Mouse (Mus musculus) CH12.LX (cell line): ENCODE data around the gene Prkca. TPM values are rescaled to one million over a fixed set of nuclear protein-coding genes. Genes with fewer than 3 reads are reported as not detected.

Source experiments
- DNase-seq: peaks from one replicate; pipeline ENCODE4 v3.0.0-alpha.2; 2013; ENCODE audit errors: extremely low read depth
- H3K27ac ChIP-seq: 2 replicates; pipeline ENCODE4 v1.5.1; 2012; ENCODE audit warnings: low read depth, mild to moderate bottlenecking, control low read depth, moderate library complexity; ENCODE audit not compliant: insufficient read depth
- H3K27me3 ChIP-seq: replicated peaks from 2 replicates; pipeline ENCODE3; 2012; ENCODE audit warnings: inconsistent platforms
- H3K36me3 ChIP-seq, 2 experiments: replicated peaks in 1 of 2; 2 replicates each; pipeline versions ENCODE3 to v1.6.1; 2012; ENCODE audit warnings: inconsistent platforms in 1 of 2, low read length in 1 of 2, mild to moderate bottlenecking in 1 of 2, mixed read lengths in 1 of 2, moderate library complexity in 1 of 2; ENCODE audit not compliant: control insufficient read depth in 1 of 2, insufficient read depth in 1 of 2
- H3K4me1 ChIP-seq, 2 experiments: 2 replicates each; pipeline ENCODE4 v1.6.1; 2012; ENCODE audit warnings: inconsistent platforms in 1 of 2, moderate library complexity in 1 of 2; ENCODE audit not compliant: insufficient read depth in 2 of 2, control insufficient read depth in 1 of 2
- H3K4me2 ChIP-seq: 2 replicates; pipeline ENCODE4 v1.6.1; 2012; ENCODE audit warnings: low read depth, mild to moderate bottlenecking, control low read depth; ENCODE audit not compliant: poor library complexity, insufficient read depth, severe bottlenecking
- H3K4me3 ChIP-seq, 3 experiments: fragments of 150-350 bp in 1 of 3; sonication (generic) in 1 of 3; replicated peaks in 1 of 3; 2 replicates each; pipeline versions ENCODE3 to v1.5.1; 2011 to 2012; ENCODE audit warnings: low read depth in 2 of 3, low read length in 2 of 3, mild to moderate bottlenecking in 2 of 3, moderate library complexity in 2 of 3, control low read depth in 1 of 3, improper control_type of control experiment in 1 of 3, inconsistent platforms in 1 of 3, mixed read lengths in 1 of 3; ENCODE audit not compliant: poor library complexity in 1 of 3
- H3K79me2 ChIP-seq: replicated peaks from 2 replicates; pipeline ENCODE4 v1.6.1; 2012; ENCODE audit warnings: mild to moderate bottlenecking, moderate library complexity; ENCODE audit not compliant: control insufficient read depth, poor library complexity, insufficient read depth, severe bottlenecking; ENCODE audit errors: extremely low read depth
- H3K9ac ChIP-seq: 2 replicates; pipeline ENCODE4 v1.6.1; 2012; ENCODE audit warnings: low read depth, mild to moderate bottlenecking, control low read depth, moderate library complexity; ENCODE audit not compliant: insufficient read depth
- H3K9me3 ChIP-seq: replicated peaks from 2 replicates; pipeline ENCODE3; 2012; ENCODE audit warnings: low read length, inconsistent platforms, mixed read lengths
- BHLHE40 ChIP-seq: IDR thresholded peaks from 2 replicates; pipeline ENCODE4 v1.6.1; 2011; ENCODE audit warnings: mild to moderate bottlenecking, low read depth, low read length, improper control_type of control experiment
- CHD1 ChIP-seq: IDR thresholded peaks from 2 replicates; pipeline ENCODE4 v1.6.1; 2012; ENCODE audit warnings: low read depth, low read length, improper control_type of control experiment, inconsistent platforms
- CHD2 ChIP-seq: IDR thresholded peaks from 2 replicates; pipeline ENCODE4 v1.6.1; 2011; ENCODE audit warnings: low read length, improper control_type of control experiment
- E2F4 ChIP-seq: IDR thresholded peaks from 2 replicates; pipeline ENCODE4 v1.6.1; 2011; ENCODE audit warnings: low read depth, low read length, improper control_type of control experiment; ENCODE audit not compliant: insufficient replicate concordance
- ELF1 ChIP-seq: IDR thresholded peaks from 2 replicates; pipeline ENCODE4 v1.6.1; 2014; ENCODE audit warnings: low read depth, mild to moderate bottlenecking, inconsistent platforms, low read length, improper control_type of control experiment
- EP300 ChIP-seq: IDR thresholded peaks from 2 replicates; pipeline ENCODE4 v1.6.1; 2011; ENCODE audit warnings: low read length, improper control_type of control experiment
- ETS1 ChIP-seq: conservative IDR thresholded peaks from 2 replicates; pipeline ENCODE4 v1.6.1; 2012; ENCODE audit warnings: low read depth, mild to moderate bottlenecking, inconsistent platforms, low read length, improper control_type of control experiment, moderate library complexity
- HCFC1 ChIP-seq: IDR thresholded peaks from 2 replicates; pipeline ENCODE4 v1.6.1; 2012; ENCODE audit warnings: low read depth, mild to moderate bottlenecking, inconsistent platforms, low read length, improper control_type of control experiment
- IRF4 ChIP-seq: IDR thresholded peaks from 2 replicates; pipeline ENCODE4 v1.6.1; 2014; ENCODE audit warnings: low read depth, mild to moderate bottlenecking, inconsistent platforms, low read length, improper control_type of control experiment
- JUN ChIP-seq: IDR thresholded peaks from 2 replicates; pipeline ENCODE4 v1.6.1; 2011; ENCODE audit warnings: low read depth, mild to moderate bottlenecking, low read length, improper control_type of control experiment, moderate library complexity; ENCODE audit not compliant: insufficient read depth
- JUND ChIP-seq: conservative IDR thresholded peaks from 2 replicates; pipeline ENCODE4 v1.6.1; 2011; ENCODE audit warnings: low read depth, low read length, improper control_type of control experiment
- MAFK ChIP-seq: IDR thresholded peaks from 2 replicates; pipeline ENCODE4 v1.6.1; 2011; ENCODE audit warnings: low read length, improper control_type of control experiment; ENCODE audit not compliant: insufficient replicate concordance
- MAX ChIP-seq: IDR thresholded peaks from 2 replicates; pipeline ENCODE4 v1.6.1; 2011; ENCODE audit warnings: low read length, improper control_type of control experiment
- MAZ ChIP-seq: IDR thresholded peaks from 2 replicates; pipeline ENCODE4 v1.6.1; 2012; ENCODE audit warnings: low read depth, mild to moderate bottlenecking, inconsistent platforms, low read length, improper control_type of control experiment, moderate library complexity
- MEF2A ChIP-seq: IDR thresholded peaks from 2 replicates; pipeline ENCODE4 v1.6.1; 2014; ENCODE audit warnings: low read depth, mild to moderate bottlenecking, inconsistent platforms, low read length, improper control_type of control experiment, borderline replicate concordance
- MXI1 ChIP-seq: IDR thresholded peaks from 2 replicates; pipeline ENCODE4 v1.6.1; 2011; ENCODE audit warnings: mild to moderate bottlenecking, low read depth, low read length, improper control_type of control experiment
- PAX5 ChIP-seq: IDR thresholded peaks from 2 replicates; pipeline ENCODE4 v1.6.1; 2012; ENCODE audit warnings: low read length, inconsistent platforms, mixed read lengths
- RAD21 ChIP-seq: IDR thresholded peaks from 2 replicates; pipeline ENCODE4 v1.6.1; 2011; ENCODE audit warnings: low read depth, mild to moderate bottlenecking, low read length, improper control_type of control experiment, moderate library complexity
- RCOR1 ChIP-seq: conservative IDR thresholded peaks from 2 replicates; pipeline ENCODE4 v1.6.1; 2012; ENCODE audit warnings: low read depth, mild to moderate bottlenecking, inconsistent platforms, low read length, improper control_type of control experiment
- SIN3A ChIP-seq: IDR thresholded peaks from 2 replicates; pipeline ENCODE4 v1.6.1; 2012; ENCODE audit warnings: low read length, improper control_type of control experiment, inconsistent platforms
- TCF12 ChIP-seq: IDR thresholded peaks from 2 replicates; pipeline ENCODE4 v1.6.1; 2014; ENCODE audit warnings: low read depth, mild to moderate bottlenecking, inconsistent platforms, low read length, improper control_type of control experiment
- USF1 ChIP-seq: IDR thresholded peaks from 2 replicates; pipeline ENCODE4 v1.6.1; 2014; ENCODE audit warnings: low read depth, mild to moderate bottlenecking, inconsistent platforms, low read length, improper control_type of control experiment
- ZC3H11A ChIP-seq: IDR thresholded peaks from 2 replicates; pipeline ENCODE4 v1.6.1; 2012; ENCODE audit warnings: low read depth, mild to moderate bottlenecking, inconsistent platforms, low read length, improper control_type of control experiment
- ZKSCAN1 ChIP-seq: IDR thresholded peaks from 2 replicates; pipeline ENCODE4 v1.6.1; 2012; ENCODE audit warnings: low read depth, inconsistent platforms, low read length, improper control_type of control experiment, borderline replicate concordance
- ZNF384 ChIP-seq: IDR thresholded peaks from 2 replicates; pipeline ENCODE4 v1.6.1; 2012; ENCODE audit warnings: low read depth, low read length, improper control_type of control experiment, inconsistent platforms
- dilution Hi-C: fragments of 300-500 bp; cut with MboI; formaldehyde crosslinking; loops from 2 replicates; pipeline ENCODE4 v1.14.3; 2020; ENCODE audit warnings: low sequenced_read_pairs; ENCODE audit not compliant: extremely low pct_unique_long_range_greater_than_20kb, extremely low pct_ligation_motif_present
- in situ Hi-C: fragments of 300-500 bp; cut with MboI; formaldehyde crosslinking; loops from 3 replicates; pipeline ENCODE4 v1.14.3; 2019; ENCODE audit warnings: low sequenced_read_pairs, low pct_ligation_motif_present, low pct_unique_long_range_greater_than_20kb, mixed read lengths
- polyA plus RNA-seq: library from polyadenylated mRNA; unstranded; fragments of >175 nt; gene quantifications from 2 replicates; pipeline ENCODE4 v1.2.1, GENCODE M21; 2012; ENCODE audit warnings: low read depth; ENCODE audit not compliant: insufficient read length
- total RNA-seq, 2 experiments: library from RNA; depleted of rRNA; stranded (reverse); fragments of 300-350 nt in 1 of 2; fragments of >200 nt in 1 of 2; gene quantifications; 2 replicates each; pipeline ENCODE4 v1.2.3; 2012 to 2014

The Prkca gene
- total and polyA plus RNA-seq, 3 experiments: 40.0 to 107 (median 43.7) TPM

GRCm38 (mm10) chr11:108094796-108095195 is 248.9 kb downstream of the Prkca start:
- in situ Hi-C loops: no loop called here
- Histone ChIP-seq H3K9me3 (no peaks in the 10 kb centered on the region), H3K4me3 (no peak overlapping the region), H3K27ac (no peak overlapping the region), H3K4me1 (peaks cover 46 to 84% of the 10 kb centered on the region in 2 experiments), H3K79me2 (no peaks in the 10 kb centered on the region), H3K9ac (no peak overlapping the region), H3K27me3 (no peaks in the 10 kb centered on the region), H3K4me2 (no peak overlapping the region)
- dilution Hi-C loops: no loop called here
- DNase-seq: no peak
- no peak for TF ChIP-seq IRF4
- TF ChIP-seq MAFK: 0 out of 2 replicates have a peak, but pooled peaks have one; percentile 22
- no peak for TF ChIP-seq HCFC1
- TF ChIP-seq BHLHE40: no peak
- TF ChIP-seq CHD2: no peak
- TF ChIP-seq PAX5: no peak
- TF ChIP-seq, all 38 proteins: peak for 1
- peaks cover 0 to 39% of the 10 kb centered on the region in 2 experiments for H3K36me3 ChIP-seq

- Histone ChIP-seq H3K27me3 (no peaks in the 10 kb centered on the region), H3K4me2 (peak overlapping the region; percentile 47; the same call in 1 of the 2 replicates), H3K27ac (peak overlapping the region; percentile 39), H3K9me3 (no peaks in the 10 kb centered on the region), H3K79me2 (no peaks in the 10 kb centered on the region), H3K9ac (no peak overlapping the region), H3K4me1 (peaks cover 43 to 81% of the 10 kb centered on the region in 2 experiments), H3K36me3 (peaks cover 0 to 28% of the 10 kb centered on the region in 2 experiments), H3K4me3 (no peak overlapping the region)
- in situ Hi-C loops: no loop called here
- DNase-seq: peak; percentile 79
- dilution Hi-C loops: no loop called here
- TF ChIP-seq CHD2 (peak; percentile 86), ZNF384 (peak; percentile 59), E2F4 (no peak), MEF2A (peak; percentile 95), CHD1 (0 out of 2 replicates have a peak, but pooled peaks have one; percentile 11), RAD21 (no peak), EP300 (peak; percentile 99), MXI1 (no peak), MAFK (peak; percentile 72; the same call in 1 of the 2 replicates), JUN (peak; percentile 99), ZC3H11A (no peak), TCF12 (peak; percentile 93), BHLHE40 (peak; percentile 76), JUND (peak; percentile 96), PAX5 (no peak), MAZ (peak; percentile 93), IRF4 (peak; percentile 94), MAX (peak; percentile 43; the same call in 1 of the 2 replicates), ETS1 (peak; percentile 98), ELF1 (no peak), SIN3A (peak; percentile 50; the same call in 1 of the 2 replicates), RCOR1 (peak; percentile 91), USF1 (no peak), ZKSCAN1 (no peak)
Measured at GRCm38 (mm10) chr11:108093248-108093647, 250.5 kb downstream of the Prkca start.
